Mouse (Mus musculus) intestine, embryonic 15.5 days (tissue): ENCODE data around the gene Thada. TPM values are rescaled to one million over a fixed set of nuclear protein-coding genes. Genes with fewer than 3 reads are reported as not detected.

Experiments used
- ATAC-seq: fragments of 200-750 bp; cut with Nextera tagmentation; 2 replicates; pipeline ENCODE4 v1.8.0; 2017; ENCODE audit warnings: moderate TSS enrichment, moderate library complexity
- H3K27ac ChIP-seq: fragments of 300-500 bp; sonication (generic); 2 replicates; pipeline ENCODE4 v1.5.1; 2015; ENCODE audit warnings: mild to moderate bottlenecking, inconsistent platforms
- H3K27me3 ChIP-seq: fragments of 300-500 bp; sonication (generic); replicated peaks from 2 replicates; pipeline ENCODE4 v1.6.1; 2015; ENCODE audit warnings: inconsistent platforms
- H3K36me3 ChIP-seq: fragments of 300-500 bp; sonication (generic); 2 replicates; pipeline ENCODE4 v1.6.1; 2015; ENCODE audit warnings: inconsistent platforms
- H3K4me1 ChIP-seq: fragments of 300-500 bp; sonication (generic); replicated peaks from 2 replicates; pipeline ENCODE4 v1.6.1; 2015; ENCODE audit warnings: inconsistent platforms
- H3K4me2 ChIP-seq: fragments of 300-500 bp; sonication (generic); replicated peaks from 2 replicates; pipeline ENCODE4 v1.6.1; 2015; ENCODE audit warnings: mild to moderate bottlenecking, inconsistent platforms
- H3K4me3 ChIP-seq: fragments of 300-500 bp; sonication (generic); replicated peaks from 2 replicates; pipeline ENCODE4 v1.5.1; 2015; ENCODE audit warnings: inconsistent platforms
- H3K9ac ChIP-seq: fragments of 300-500 bp; sonication (generic); 2 replicates; pipeline ENCODE4 v1.6.1; 2015; ENCODE audit warnings: inconsistent platforms
- H3K9me3 ChIP-seq: fragments of 300-500 bp; sonication (generic); 2 replicates; pipeline ENCODE4 v1.6.1; 2016; ENCODE audit warnings: inconsistent platforms
- WGBS: fragments of 180-500 bp; shearing (Covaris S2); methylation state at CpG from one replicate; pipeline ENCODE4 v1.1.7; 2015; 5-methylcytosine and 5-hydroxymethylcytosine counted together
- polyA plus RNA-seq: library from polyadenylated mRNA; unstranded; fragments of >200 nt; fragmentation: Nextera tagmentation; extraction: Ambion mirVana; gene quantifications from 2 replicates; pipeline ENCODE4 v1.2.1, GENCODE M21; 2015

Thada gene
- polyA plus RNA-seq, 1 experiment from 2014 or later: 6.3 TPM

DNA sequence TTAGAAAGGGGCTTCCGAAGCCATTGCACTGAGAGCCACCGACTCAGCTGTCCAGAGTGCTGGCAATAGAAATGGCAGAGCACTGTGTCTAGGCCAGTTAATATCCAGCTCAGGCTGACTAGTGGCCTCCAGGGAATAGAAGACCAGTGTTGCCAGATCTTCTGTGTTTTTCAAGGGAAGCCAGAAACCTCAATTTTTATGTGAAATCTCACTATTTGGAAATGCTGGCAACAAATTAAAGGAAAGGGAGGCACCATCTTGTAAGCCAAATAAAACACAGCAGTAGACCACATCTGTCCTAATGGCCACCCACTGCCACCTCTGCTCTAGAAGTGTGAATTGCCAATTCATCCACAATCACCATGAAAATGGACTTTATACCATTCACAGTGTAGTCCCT is 76.0 kb downstream of the Thada start:
- H3K27me3 ChIP-seq: no peaks in the 10 kb centered on the region
- H3K9ac ChIP-seq: no peak overlapping the region
- peaks cover 3% of the 10 kb centered on the region; the same call in 1 of the 2 replicates for H3K36me3 ChIP-seq
- no peaks in the 10 kb centered on the region for H3K9me3 ChIP-seq
- H3K27ac ChIP-seq: no peak overlapping the region
- WGBS: 94% methylated on average over 2 of the region's 2 CpGs
- no peak overlapping the region for H3K4me3 ChIP-seq
- no peak for ATAC-seq
- H3K4me1 ChIP-seq: no peaks in the 10 kb centered on the region
- H3K4me2 ChIP-seq: no peak overlapping the region

DNA sequence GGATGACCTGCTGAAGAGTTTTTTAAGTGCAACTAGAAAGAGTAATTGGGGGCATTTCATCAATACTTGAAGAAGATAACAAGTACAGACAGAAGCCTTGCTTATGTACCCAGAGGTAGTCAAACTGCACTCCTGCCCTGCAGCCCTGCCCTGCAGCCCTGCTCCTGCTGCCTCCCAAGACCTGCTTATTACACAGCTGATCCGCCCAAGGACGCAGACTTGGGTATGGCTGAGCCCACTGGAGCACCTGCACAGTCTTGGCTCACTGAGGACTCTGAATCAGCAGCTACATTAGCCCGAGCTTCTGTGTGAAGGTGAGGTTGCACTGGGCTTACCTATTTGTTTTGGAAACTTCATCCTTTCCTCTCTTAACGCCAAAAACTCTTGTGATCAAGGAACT is 79.8 kb downstream of the Thada start:
- no peak overlapping the region for H3K9ac ChIP-seq
- H3K9me3 ChIP-seq: no peaks in the 10 kb centered on the region
- peaks cover 3% of the 10 kb centered on the region for H3K36me3 ChIP-seq
- no peak for ATAC-seq
- no peaks in the 10 kb centered on the region for H3K27me3 ChIP-seq
- H3K4me2 ChIP-seq: no peak overlapping the region
- WGBS: 88% methylated on average over 4 of the region's 4 CpGs
- H3K4me1 ChIP-seq: no peaks in the 10 kb centered on the region
- no peak overlapping the region for H3K27ac ChIP-seq
- H3K4me3 ChIP-seq: no peak overlapping the region

DNA sequence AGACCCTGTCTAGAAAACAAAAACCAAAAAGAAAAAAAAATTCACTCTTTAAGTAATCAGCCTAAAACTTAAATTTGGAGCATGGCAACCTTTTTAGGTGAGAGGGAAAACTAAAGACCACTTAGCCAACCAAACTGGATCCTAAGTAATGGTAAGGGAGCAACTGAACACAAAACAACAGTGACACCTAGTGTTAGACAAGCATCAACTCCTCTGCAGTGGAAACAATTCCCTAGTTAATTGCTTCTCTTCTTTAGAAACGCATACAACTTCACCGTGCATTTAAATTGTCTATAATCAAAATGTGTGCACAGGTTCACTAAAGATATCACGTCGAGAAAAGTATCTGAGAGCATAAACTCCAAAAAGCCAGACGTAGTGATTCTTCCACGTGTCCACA is 80.3 kb downstream of the Thada start:
- 78% methylated on average over 6 of the region's 6 CpGs for WGBS
- H3K9ac ChIP-seq: no peak overlapping the region
- no peaks in the 10 kb centered on the region for H3K9me3 ChIP-seq
- H3K4me2 ChIP-seq: no peak overlapping the region
- H3K4me1 ChIP-seq: no peaks in the 10 kb centered on the region
- H3K36me3 ChIP-seq: no peaks in the 10 kb centered on the region; the same call in none of the 2 replicates
- H3K27me3 ChIP-seq: no peaks in the 10 kb centered on the region
- no peak overlapping the region for H3K4me3 ChIP-seq
- ATAC-seq: no peak
- no peak overlapping the region for H3K27ac ChIP-seq

DNA sequence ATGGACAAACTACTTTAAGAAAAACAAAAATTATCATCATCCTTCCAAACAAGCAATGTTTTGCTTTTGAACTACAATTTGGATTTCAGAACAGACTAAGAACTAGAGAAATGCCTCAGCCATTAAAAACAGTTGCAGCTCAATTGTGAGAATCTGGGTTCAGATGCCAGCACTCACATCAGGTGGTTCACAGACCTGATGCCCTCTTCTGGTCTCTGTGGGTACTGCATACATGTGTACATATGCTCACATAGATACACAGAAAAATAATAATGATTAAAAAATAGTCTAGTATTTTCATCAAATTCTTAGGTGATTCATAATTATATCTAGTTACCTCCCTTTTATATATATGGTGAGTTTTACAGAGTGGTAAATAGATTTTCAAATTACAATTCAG is 81.3 kb downstream of the Thada start:
- no peak for ATAC-seq
- H3K9me3 ChIP-seq: no peaks in the 10 kb centered on the region
- H3K27ac ChIP-seq: no peak overlapping the region
- no peak overlapping the region for H3K4me2 ChIP-seq
- H3K4me1 ChIP-seq: no peaks in the 10 kb centered on the region
- H3K4me3 ChIP-seq: no peak overlapping the region
- peaks cover 3% of the 10 kb centered on the region for H3K36me3 ChIP-seq
- H3K27me3 ChIP-seq: no peaks in the 10 kb centered on the region
- H3K9ac ChIP-seq: no peak overlapping the region

DNA sequence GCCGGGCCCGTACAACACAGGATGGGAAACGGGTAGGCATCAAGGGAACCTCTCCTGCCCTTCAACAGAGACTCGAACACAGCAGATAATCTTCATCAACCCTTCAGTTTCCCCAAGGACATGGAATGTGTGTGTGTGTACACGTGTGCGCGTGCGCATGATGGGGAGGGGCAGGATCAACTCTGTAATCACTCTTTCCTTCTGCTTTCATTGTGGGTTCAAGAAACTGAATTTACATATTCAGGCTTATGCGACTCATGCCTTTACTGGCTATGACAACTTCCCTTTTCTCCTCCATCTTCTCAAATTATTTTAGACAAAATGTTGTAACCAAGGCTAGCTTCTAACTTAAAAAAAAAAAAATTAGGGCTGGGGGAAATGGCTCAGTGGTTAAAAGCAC is 85.7 kb downstream of the Thada start:
- no peaks in the 10 kb centered on the region for H3K27me3 ChIP-seq
- H3K9ac ChIP-seq: no peak overlapping the region
- no peaks in the 10 kb centered on the region for H3K4me1 ChIP-seq
- 96% methylated on average over 9 of the region's 9 CpGs for WGBS
- no peak for ATAC-seq
- no peaks in the 10 kb centered on the region for H3K9me3 ChIP-seq
- H3K4me3 ChIP-seq: no peak overlapping the region
- no peak overlapping the region for H3K4me2 ChIP-seq
- peaks cover 3% of the 10 kb centered on the region for H3K36me3 ChIP-seq
- H3K27ac ChIP-seq: no peak overlapping the region

DNA sequence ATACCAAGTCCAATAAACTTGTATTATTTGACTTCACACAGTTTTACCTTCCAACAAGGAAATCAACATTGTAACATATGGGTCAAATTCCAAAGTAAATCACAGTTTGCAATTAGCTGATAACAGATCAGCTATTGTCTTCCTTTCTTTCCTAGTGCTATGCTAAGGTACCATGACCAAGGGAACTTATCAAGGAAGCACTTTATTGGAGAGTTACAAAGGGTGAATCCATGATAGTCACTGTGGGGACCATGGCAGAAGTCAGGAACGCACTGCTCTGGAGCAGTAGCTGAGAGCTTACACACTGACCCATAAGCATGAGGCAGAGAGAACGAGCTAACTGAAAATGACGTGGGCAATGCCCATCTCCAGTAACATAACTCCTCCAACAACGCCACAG is 89.1 kb downstream of the Thada start:
- Histone ChIP-seq H3K9me3 (no peaks in the 10 kb centered on the region), H3K4me1 (no peaks in the 10 kb centered on the region), H3K36me3 (0 out of 2 replicates have a peak, but pooled peaks cover 3% of the 10 kb centered on the region), H3K27ac (no peak overlapping the region), H3K27me3 (no peaks in the 10 kb centered on the region), H3K4me3 (no peak overlapping the region), H3K9ac (no peak overlapping the region), H3K4me2 (no peak overlapping the region)
- WGBS: 93% methylated on average over 4 of the region's 4 CpGs
- peak; percentile 82 for ATAC-seq

DNA sequence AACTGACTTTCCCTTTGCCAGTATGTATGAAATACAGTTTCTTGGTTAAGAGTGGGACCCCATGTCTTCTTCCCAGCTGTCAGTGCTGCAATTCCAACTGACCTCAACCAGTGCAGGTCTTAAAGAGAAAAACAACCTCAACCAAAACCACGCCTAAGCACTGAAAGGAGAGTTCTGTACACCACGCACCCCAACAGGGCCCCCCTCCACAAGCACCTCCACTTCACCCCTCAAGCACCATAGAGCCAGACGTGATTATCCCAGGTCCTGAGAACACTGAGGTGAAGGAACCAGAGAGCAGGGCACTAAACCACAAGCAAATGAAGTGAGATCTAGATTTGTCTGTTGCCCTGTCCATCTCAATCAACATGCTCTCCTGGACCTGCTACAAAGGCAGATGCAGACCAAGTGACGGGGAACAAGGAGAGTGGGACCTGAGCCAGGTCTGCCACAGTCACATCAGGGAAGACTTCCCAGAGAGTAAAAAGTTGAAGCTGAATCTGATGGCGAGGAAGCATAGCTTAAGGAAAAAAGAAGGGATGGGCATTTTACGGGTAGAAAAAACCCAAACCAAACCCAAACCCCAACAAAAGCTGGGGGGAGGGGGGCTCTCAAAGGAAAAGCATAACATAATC is 93.5 kb downstream of the Thada start:
- Histone ChIP-seq H3K9ac (no peak overlapping the region), H3K27me3 (no peaks in the 10 kb centered on the region), H3K36me3 (no peaks in the 10 kb centered on the region), H3K4me3 (no peak overlapping the region), H3K4me2 (no peak overlapping the region), H3K4me1 (peaks cover 24% of the 10 kb centered on the region), H3K27ac (no peak overlapping the region), H3K9me3 (no peaks in the 10 kb centered on the region)
- 86% methylated on average over 6 of the region's 6 CpGs for WGBS
- no peak for ATAC-seq

DNA sequence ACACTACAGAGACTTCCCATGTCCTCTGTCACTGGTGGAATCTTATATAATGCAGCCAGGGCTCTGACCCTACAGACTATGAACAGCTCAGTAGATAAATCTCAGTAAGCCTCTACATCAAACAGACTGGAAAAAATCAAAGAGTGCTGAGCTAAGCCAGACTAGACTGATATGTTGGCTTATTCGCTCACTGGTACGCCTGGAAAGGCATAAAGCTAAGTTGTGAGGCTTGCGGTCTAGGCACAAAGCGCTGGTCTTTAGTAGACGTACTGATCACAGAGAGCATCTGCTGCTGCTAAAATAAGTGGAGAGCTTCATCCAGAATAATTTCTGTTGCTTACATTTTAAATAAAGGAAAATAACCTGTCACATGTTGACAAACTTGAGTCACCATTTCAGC is 95.6 kb downstream of the Thada start:
- no peak overlapping the region for H3K27ac ChIP-seq
- peaks cover 31% of the 10 kb centered on the region for H3K4me1 ChIP-seq
- no peak for ATAC-seq

DNA sequence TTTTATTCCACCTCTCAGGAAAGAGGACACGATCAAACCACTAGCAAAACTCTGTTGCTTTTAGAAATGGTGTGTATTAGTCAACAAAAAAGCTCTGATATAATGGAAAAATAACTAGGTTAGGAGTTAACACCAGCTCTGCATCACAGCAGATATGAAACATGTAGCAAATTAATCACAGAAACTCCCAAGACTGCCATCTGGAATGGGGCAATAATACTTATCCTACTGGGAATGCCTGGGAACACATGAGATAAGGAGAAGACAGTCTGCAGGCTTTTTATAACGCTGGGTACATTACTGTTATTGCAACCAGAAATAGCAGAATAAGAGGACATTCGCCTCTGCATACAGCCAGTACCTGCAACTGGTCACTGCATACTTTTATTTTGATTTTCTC is 96.2 kb downstream of the Thada start:
- WGBS: 47% methylated on average over 3 of the region's 3 CpGs

More for the DNA sequence above, 95.6 kb downstream of the Thada start:
- Histone ChIP-seq H3K9ac (no peak overlapping the region), H3K36me3 (no peaks in the 10 kb centered on the region), H3K27me3 (no peaks in the 10 kb centered on the region), H3K9me3 (no peaks in the 10 kb centered on the region), H3K4me3 (no peak overlapping the region), H3K4me2 (no peak overlapping the region)
- 68% methylated on average over 5 of the region's 5 CpGs for WGBS

DNA sequence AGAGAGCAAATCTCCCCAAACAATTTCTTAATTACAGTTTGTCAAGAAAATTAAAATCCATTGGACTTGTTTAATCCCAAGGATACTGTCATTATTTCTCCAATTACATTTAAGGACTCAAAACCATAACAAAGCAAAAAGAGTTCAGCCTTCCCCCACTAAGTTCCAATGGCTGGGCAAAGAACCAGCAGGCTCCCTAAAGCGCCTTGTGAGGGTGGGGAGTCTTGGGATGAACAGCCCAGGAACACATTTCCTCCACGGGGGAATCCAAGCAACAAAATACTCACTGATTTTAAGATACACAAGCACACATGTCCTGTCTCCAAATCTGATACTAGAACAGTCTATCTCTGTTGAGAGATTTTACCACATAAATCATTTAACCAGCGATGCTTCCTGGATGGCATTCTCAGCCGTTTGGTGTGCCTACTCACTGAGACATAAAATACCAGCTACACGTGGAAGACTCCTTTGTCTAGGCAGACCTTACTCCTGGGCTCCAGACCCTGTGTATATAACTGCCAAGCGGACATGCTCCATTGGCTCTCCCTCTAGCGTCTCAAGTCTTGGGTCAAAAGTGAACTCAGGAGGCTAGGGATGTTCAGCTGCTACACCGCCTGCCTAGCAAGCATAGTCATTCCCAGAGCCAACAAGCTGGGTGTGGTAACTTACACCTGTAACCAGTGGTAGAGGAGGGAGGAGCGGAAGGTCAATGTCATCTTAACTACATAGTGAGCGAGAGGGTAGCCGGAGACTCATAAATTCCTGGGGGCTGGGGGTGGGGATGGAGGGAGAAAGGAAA is 97.6 kb downstream of the Thada start:
- Histone ChIP-seq H3K27ac (peak overlapping the region; percentile 72), H3K9ac (no peak overlapping the region), H3K36me3 (no peaks in the 10 kb centered on the region), H3K27me3 (no peaks in the 10 kb centered on the region), H3K4me1 (peaks cover 44% of the 10 kb centered on the region), H3K4me2 (0 out of 2 replicates have a peak overlapping the region, but pooled peaks have one; percentile 5), H3K9me3 (no peaks in the 10 kb centered on the region), H3K4me3 (no peak overlapping the region)
- ATAC-seq: peak; percentile 71
- WGBS: 48% methylated on average over 11 of the region's 11 CpGs

More for the DNA sequence above, 96.2 kb downstream of the Thada start:
- no peaks in the 10 kb centered on the region for H3K36me3 ChIP-seq
- H3K4me2 ChIP-seq: no peak overlapping the region
- H3K9ac ChIP-seq: no peak overlapping the region
- peak overlapping the region; percentile 72; the same call in 1 of the 2 replicates for H3K27ac ChIP-seq
- H3K9me3 ChIP-seq: no peaks in the 10 kb centered on the region
- peak; percentile 29; the same call in 1 of the 2 replicates for ATAC-seq
- H3K27me3 ChIP-seq: no peaks in the 10 kb centered on the region
- peaks cover 36% of the 10 kb centered on the region for H3K4me1 ChIP-seq
- no peak overlapping the region for H3K4me3 ChIP-seq

DNA sequence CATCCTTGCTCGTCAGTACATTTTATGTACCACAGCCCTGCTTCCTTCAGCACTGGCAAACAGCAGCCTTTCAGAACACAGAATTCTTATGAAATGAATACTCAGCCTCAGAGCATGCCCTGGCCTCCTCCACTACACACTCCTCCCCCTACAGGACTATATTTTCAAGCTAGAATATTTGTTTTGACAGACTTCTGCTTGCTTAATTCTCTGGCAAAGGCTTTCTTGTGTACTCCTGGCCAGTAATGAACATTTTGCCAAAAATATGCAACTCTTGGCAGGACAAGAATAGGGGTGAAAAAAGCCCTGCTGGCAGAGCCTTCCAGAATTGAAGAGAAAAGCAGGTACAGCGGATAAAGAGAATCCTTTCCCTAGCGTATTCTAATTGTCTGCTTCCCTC is 98.3 kb downstream of the Thada start:
- H3K36me3 ChIP-seq: no peaks in the 10 kb centered on the region

DNA sequence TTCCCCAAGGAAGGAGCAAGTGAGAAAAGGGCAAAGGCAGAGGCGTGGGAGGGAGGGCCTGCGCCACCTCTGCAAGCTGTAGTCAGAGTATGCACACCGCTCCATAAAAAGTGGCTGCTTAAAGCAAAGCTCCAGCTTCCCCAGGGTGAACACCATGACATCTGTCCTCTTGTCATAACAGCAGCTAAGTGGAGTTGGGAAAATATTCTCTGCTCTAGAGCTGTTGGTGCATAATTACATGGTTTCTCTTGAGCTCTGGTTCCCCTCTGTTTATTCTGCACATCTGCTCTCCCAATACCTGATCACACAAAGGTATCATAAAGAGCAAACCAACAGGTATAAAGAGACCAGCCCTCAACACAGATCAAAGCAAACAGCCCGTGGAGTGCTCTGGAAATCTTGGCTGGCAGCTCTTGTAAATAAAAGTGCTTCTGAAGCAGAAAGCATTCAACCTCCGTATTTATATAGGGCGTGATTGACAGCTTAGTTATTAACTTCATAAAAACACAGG is 100.2 kb downstream of the Thada start:
- H3K9me3 ChIP-seq: no peaks in the 10 kb centered on the region
- peak overlapping the region; percentile 18; the same call in 1 of the 2 replicates for H3K4me2 ChIP-seq
- no peaks in the 10 kb centered on the region for H3K27me3 ChIP-seq
- WGBS: 26% methylated on average over 6 of the region's 6 CpGs
- no peak overlapping the region for H3K9ac ChIP-seq
- peak overlapping the region; percentile 87 for H3K27ac ChIP-seq
- H3K4me1 ChIP-seq: peaks cover 46% of the 10 kb centered on the region
- peak; percentile 75 for ATAC-seq
- no peaks in the 10 kb centered on the region for H3K36me3 ChIP-seq
- H3K4me3 ChIP-seq: no peak overlapping the region

More for the DNA sequence above, 98.3 kb downstream of the Thada start:
- Histone ChIP-seq H3K4me1 (peaks cover 46% of the 10 kb centered on the region), H3K9me3 (no peaks in the 10 kb centered on the region), H3K4me3 (no peak overlapping the region), H3K27me3 (no peaks in the 10 kb centered on the region), H3K9ac (no peak overlapping the region), H3K27ac (peak overlapping the region; percentile 72), H3K4me2 (no peak overlapping the region)
- no peak for ATAC-seq
- WGBS: 37% methylated on average over 3 of the region's 3 CpGs
